In genomic region chr11:78488168-78488567, GRCm38 (mm10) we compare ENCODE assay signal across 8 mouse cellular contexts. TPM values are rescaled to one million over a fixed set of nuclear protein-coding genes. Genes with fewer than 3 reads are reported as not detected.
DNase-seq lines count a peak whose midpoint lies in the region; ATAC-seq and TF ChIP-seq lines count a peak whose summit lies in the region.

No protein-coding gene starts in this region.

- H3K27ac ChIP-seq in forebrain, embryonic 14.5 days (ENCODE audit: low read depth, low read length): no peak overlapping the region

- no peak overlapping the region for H3K4me2 ChIP-seq in forebrain, embryonic 14.5 days (ENCODE audit: low read length)

- TF ChIP-seq CTCF in lung, adult 2 months (IDR thresholded peaks at IDR 0.05; ENCODE audit: insufficient read depth, low read length): peak; percentile 85

- peaks cover 37% of the 10 kb centered on the region for H3K36me3 ChIP-seq in forebrain, embryonic 14.5 days (ENCODE audit: control insufficient read depth, insufficient read depth, low read length)

- peak; percentile 32; the same call in 1 of the 2 replicates for ATAC-seq in forebrain, embryonic 14.5 days

- H3K4me1 ChIP-seq in forebrain, embryonic 14.5 days (ENCODE audit: control insufficient read depth, insufficient read depth, low read length): peaks cover 10% of the 10 kb centered on the region
- H3K4me1 ChIP-seq in lung, adult 2 months (ENCODE audit: control insufficient read depth, insufficient read depth, low read length): no peaks in the 10 kb centered on the region

- peak; percentile 52 for DNase-seq in ovary, postnatal 10 days (ENCODE audit: low spot score)
- no peak for DNase-seq in ovary, adult 18-20 months (ENCODE audit: low spot score)
- DNase-seq in adrenal gland, postnatal 36 days: peak; percentile 74 to 78
- DNase-seq in forebrain, embryonic 14.5 days (ENCODE audit: low spot score): peak; percentile 85
- DNase-seq in kidney, postnatal 10 days: peak; percentile 84
- DNase-seq in lung, adult 2 months: peak; percentile 79
- peak; percentile 81 to 83 for DNase-seq in right cerebral cortex, adult 2 months (ENCODE audit: low spot score in 2 of 2)
- no peak for DNase-seq in c-Kit-positive CD71-positive TER-119-positive erythroid progenitor cells, embryonic 14.5 days (ENCODE audit: low spot score)

- TF ChIP-seq POLR2A in lung, adult 2 months (IDR thresholded peaks at IDR 0.05; ENCODE audit: borderline replicate concordance, extremely low read depth, low read depth, low read length): no peak

- no peak overlapping the region for H3K4me3 ChIP-seq in forebrain, embryonic 14.5 days (ENCODE audit: low read depth, low read length)
- H3K4me3 ChIP-seq in lung, adult 2 months (replicated peaks; ENCODE audit: extremely low read depth, low read depth, low read length): no peak overlapping the region

- H3K9me3 ChIP-seq in forebrain, embryonic 14.5 days (replicated peaks; ENCODE audit: control insufficient read depth, low read length): no peaks in the 10 kb centered on the region

- WGBS in forebrain, embryonic 14.5 days: 3% methylated on average over 8 of the region's 8 CpGs
- 3% methylated on average over 8 of the region's 8 CpGs for WGBS in lung, adult 2 months

- H3K9ac ChIP-seq in forebrain, embryonic 14.5 days (ENCODE audit: low read length): no peak overlapping the region

- H3K27me3 ChIP-seq in forebrain, embryonic 14.5 days (replicated peaks; ENCODE audit: control insufficient read depth, insufficient read depth, low read length): peaks cover 5% of the 10 kb centered on the region; the same call in 1 of the 2 replicates

RNA-seq across cellular contexts. Expression of gene Sarm1, which starts 9.4 kb away (rescaled TPM):
- total RNA-seq in adrenal gland, postnatal 36 days (2021): 1 to 10 TPM; 4.5 to 5.9 TPM
- 34.9 and 45.6 TPM in 2 replicates for polyA plus RNA-seq in forebrain, embryonic 14.5 days (2014; fragmentation: Nextera tagmentation; extraction: Ambion mirVana)
- polyA plus RNA-seq in lung, adult 2 months (2012; rRNA removed): 0.52 and 0.65 TPM in 2 replicates

RNA-seq across cellular contexts. Expression of gene Vtn, which starts 10.7 kb away (rescaled TPM):
- 1 to 10 TPM; 1.6 to 3.2 TPM for total RNA-seq in adrenal gland, postnatal 36 days (2021)
- 88.4 and 120 TPM in 2 replicates for polyA plus RNA-seq in forebrain, embryonic 14.5 days (2014; fragmentation: Nextera tagmentation; extraction: Ambion mirVana)
- 25.0 and 30.8 TPM in 2 replicates for polyA plus RNA-seq in lung, adult 2 months (2012; rRNA removed)

RNA-seq across cellular contexts. Expression of gene Sebox, which starts 15.1 kb away (rescaled TPM):
- not detected for total RNA-seq in adrenal gland, postnatal 36 days (2021)
- polyA plus RNA-seq in forebrain, embryonic 14.5 days (2014; fragmentation: Nextera tagmentation; extraction: Ambion mirVana): 0.66 and 0.72 TPM in 2 replicates
- polyA plus RNA-seq in lung, adult 2 months (2012; rRNA removed): 0.11 TPM in 1 of 2 replicates, not detected in the other

RNA-seq across cellular contexts. Expression of gene Slc46a1, which starts 22.7 kb away (rescaled TPM):
- 10 to 100 TPM; 31.9 to 40.0 TPM for total RNA-seq in adrenal gland, postnatal 36 days (2021)
- 18.4 and 19.2 TPM in 2 replicates for polyA plus RNA-seq in forebrain, embryonic 14.5 days (2014; fragmentation: Nextera tagmentation; extraction: Ambion mirVana)
- polyA plus RNA-seq in lung, adult 2 months (2012; rRNA removed): 14.0 and 19.4 TPM in 2 replicates

RNA-seq across cellular contexts. Expression of gene Tmem199, which starts 23.8 kb away (rescaled TPM):
- total RNA-seq in adrenal gland, postnatal 36 days (2021): 10 to 100 TPM; 27.3 to 36.0 TPM
- 93.1 and 93.2 TPM in 2 replicates for polyA plus RNA-seq in forebrain, embryonic 14.5 days (2014; fragmentation: Nextera tagmentation; extraction: Ambion mirVana)
- polyA plus RNA-seq in lung, adult 2 months (2012; rRNA removed): 9.5 and 12.5 TPM in 2 replicates

Comparison
In these comparisons a context has a peak if more than half of its experiments do, and no peak if none do; other contexts are left out.
1. DNase-seq: peak in ovary, postnatal 10 days (single experiment), adrenal gland, postnatal 36 days (2 of 2), forebrain, embryonic 14.5 days (single experiment), kidney, postnatal 10 days (single experiment), lung, adult 2 months (single experiment) and right cerebral cortex, adult 2 months (2 of 2); none in ovary, adult 18-20 months (single experiment) and c-Kit-positive CD71-positive TER-119-positive erythroid progenitor cells, embryonic 14.5 days (single experiment).
2. RNA of gene Sarm1, which starts 9.4 kb away (polyA plus RNA-seq): 34.9 to 45.6 TPM in forebrain, embryonic 14.5 days; 0.52 to 0.65 TPM in lung, adult 2 months; every median in the first group is over 10 times any median in the second.